ENCODE assay signal across 9 mouse cellular contexts in the genomic region with DNA sequence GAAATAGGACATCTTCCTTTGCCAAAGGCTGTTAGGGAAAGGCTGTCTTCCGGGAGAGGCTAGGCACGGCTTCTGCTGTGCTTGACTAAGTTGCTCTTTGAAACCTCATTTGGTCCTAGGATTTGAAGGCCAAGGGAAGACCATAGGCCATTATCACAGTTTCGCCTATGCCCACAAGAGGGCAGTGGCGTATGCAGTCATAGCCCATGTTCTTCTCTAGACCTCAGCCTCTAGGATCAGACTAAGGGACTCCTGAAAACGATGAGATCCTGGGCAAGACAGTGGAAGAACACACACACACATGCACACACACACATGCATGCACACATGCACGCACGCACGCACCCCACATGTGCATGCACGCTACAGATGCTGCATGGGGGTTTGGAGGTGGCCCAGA.
DNase-seq lines count a peak whose midpoint lies in the region; ATAC-seq and TF ChIP-seq lines count a peak whose summit lies in the region.
"Had no signal": no experiment of that assay in that cellular context is flagged by ENCODE, and none has a peak within 500 bp of the region (broad histone marks: within the 10 kb centered on the region; RNA-seq: fewer than 3 reads in every experiment).

No protein-coding gene starts in this region.

- H3K4me1 ChIP-seq in embryonic facial prominence, embryonic 13.5 days, result peaks cover 13% of the 10 kb centered on the region
- peaks cover 14% of the 10 kb centered on the region for H3K4me1 ChIP-seq in heart, embryonic 12.5 days (replicated peaks)
- peaks cover 6% of the 10 kb centered on the region; the same call in 1 of the 2 replicates for H3K4me1 ChIP-seq in kidney, postnatal 0 days (replicated peaks; ENCODE audit: insufficient read depth, low read length)
- H3K4me1 ChIP-seq in liver, embryonic 11.5 days (replicated peaks; ENCODE audit: control insufficient read depth, insufficient read depth, low read length), result peaks cover 15% of the 10 kb centered on the region
- H3K4me1 ChIP-seq in stomach, embryonic 15.5 days, result no peaks in the 10 kb centered on the region

- H3K27ac ChIP-seq in embryonic facial prominence, embryonic 13.5 days, result no peak overlapping the region
- H3K27ac ChIP-seq in heart, embryonic 12.5 days (ENCODE audit: poor library complexity, severe bottlenecking), result no peak overlapping the region
- H3K27ac ChIP-seq in kidney, postnatal 0 days, result no peak overlapping the region
- H3K27ac ChIP-seq in liver, embryonic 11.5 days (ENCODE audit: low read depth, low read length), result no peak overlapping the region
- H3K27ac ChIP-seq in stomach, embryonic 15.5 days, result no peak overlapping the region
- H3K27ac ChIP-seq: embryonic facial prominence, embryonic 12.5 days had no signal

- H3K4me2 ChIP-seq in embryonic facial prominence, embryonic 13.5 days, result no peak overlapping the region
- H3K4me2 ChIP-seq in heart, embryonic 12.5 days, result no peak overlapping the region
- H3K4me2 ChIP-seq in kidney, postnatal 0 days (ENCODE audit: low read length), result no peak overlapping the region
- no peak overlapping the region for H3K4me2 ChIP-seq in liver, embryonic 11.5 days
- no peak overlapping the region for H3K4me2 ChIP-seq in stomach, embryonic 15.5 days
- H3K4me2 ChIP-seq: embryonic facial prominence, embryonic 12.5 days had no signal

- 0 out of 2 replicates have a peak, but pooled peaks have one; percentile 15 for ATAC-seq in embryonic facial prominence, embryonic 13.5 days (ENCODE audit: insufficient number of reproducible peaks, insufficient read depth, low FRiP score, low TSS enrichment, low read depth)
- 0 out of 2 replicates have a peak, but pooled peaks have one; percentile 12 for ATAC-seq in heart, embryonic 12.5 days (ENCODE audit: insufficient number of reproducible peaks, low FRiP score)
- peak; percentile 79 for ATAC-seq in kidney, postnatal 0 days (replicated peaks; ENCODE audit: low FRiP score, low read depth)
- ATAC-seq in liver, embryonic 11.5 days (replicated peaks; ENCODE audit: low FRiP score), result 0 out of 2 replicates have a peak, but pooled peaks have one; percentile 32
- peak; percentile 63; the same call in 1 of the 2 replicates for ATAC-seq in stomach, embryonic 15.5 days (ENCODE audit: insufficient read depth, low FRiP score, low read depth)

- no peak overlapping the region for H3K4me3 ChIP-seq in embryonic facial prominence, embryonic 13.5 days
- H3K4me3 ChIP-seq in heart, embryonic 12.5 days, result no peak overlapping the region
- no peak overlapping the region for H3K4me3 ChIP-seq in kidney, postnatal 0 days (replicated peaks; ENCODE audit: low read depth, low read length)
- no peak overlapping the region for H3K4me3 ChIP-seq in liver, embryonic 11.5 days (ENCODE audit: low read depth, low read length)
- H3K4me3 ChIP-seq in stomach, embryonic 15.5 days (replicated peaks), result no peak overlapping the region
- H3K4me3 ChIP-seq: embryonic facial prominence, embryonic 12.5 days had no signal

- peak; percentile 69 to 71 for DNase-seq in B cell, adult 2 months
- DNase-seq in adrenal gland, postnatal 25 days, result peak; percentile 66
- DNase-seq in kidney, postnatal 0 days (ENCODE audit: low spot score), result peak; percentile 91
- peak; percentile 57 for DNase-seq in liver, embryonic 11.5 days (ENCODE audit: low spot score)
- peak; percentile 39 to 53 for DNase-seq in natural killer cell, adult 2 months (ENCODE audit: low spot score in 2 of 2)

- H3K36me3 ChIP-seq in embryonic facial prominence, embryonic 13.5 days, result no peaks in the 10 kb centered on the region
- no peaks in the 10 kb centered on the region for H3K36me3 ChIP-seq in heart, embryonic 12.5 days
- no peaks in the 10 kb centered on the region for H3K36me3 ChIP-seq in kidney, postnatal 0 days (ENCODE audit: insufficient read depth, low read length)
- no peaks in the 10 kb centered on the region for H3K36me3 ChIP-seq in liver, embryonic 11.5 days (ENCODE audit: control insufficient read depth, insufficient read depth, low read length)
- H3K36me3 ChIP-seq in stomach, embryonic 15.5 days, result no peaks in the 10 kb centered on the region
- H3K36me3 ChIP-seq: embryonic facial prominence, embryonic 12.5 days had no signal

- WGBS in embryonic facial prominence, embryonic 13.5 days, result 46% methylated on average over 9 of the region's 9 CpGs
- 35% methylated on average over 9 of the region's 9 CpGs for WGBS in heart, embryonic 12.5 days
- 31% methylated on average over 9 of the region's 9 CpGs for WGBS in kidney, postnatal 0 days
- WGBS in liver, embryonic 11.5 days, result 40% methylated on average over 9 of the region's 9 CpGs
- WGBS in stomach, embryonic 15.5 days, result 30% methylated on average over 9 of the region's 9 CpGs

- H3K9ac ChIP-seq in embryonic facial prominence, embryonic 13.5 days, result no peak overlapping the region
- H3K9ac ChIP-seq in heart, embryonic 12.5 days, result no peak overlapping the region
- H3K9ac ChIP-seq in kidney, postnatal 0 days (ENCODE audit: low read depth, low read length), result no peak overlapping the region
- H3K9ac ChIP-seq in liver, embryonic 11.5 days (ENCODE audit: low read depth, low read length), result no peak overlapping the region
- no peak overlapping the region for H3K9ac ChIP-seq in stomach, embryonic 15.5 days
- H3K9ac ChIP-seq: embryonic facial prominence, embryonic 12.5 days had no signal

- no peaks in the 10 kb centered on the region for H3K9me3 ChIP-seq in embryonic facial prominence, embryonic 13.5 days
- H3K9me3 ChIP-seq in heart, embryonic 12.5 days (replicated peaks), result no peaks in the 10 kb centered on the region
- H3K9me3 ChIP-seq in kidney, postnatal 0 days (replicated peaks; ENCODE audit: low read length), result no peaks in the 10 kb centered on the region
- no peaks in the 10 kb centered on the region; the same call in 1 of the 2 replicates for H3K9me3 ChIP-seq in liver, embryonic 11.5 days (ENCODE audit: control insufficient read depth, low read length)
- H3K9me3 ChIP-seq in stomach, embryonic 15.5 days, result no peaks in the 10 kb centered on the region
- H3K9me3 ChIP-seq: embryonic facial prominence, embryonic 12.5 days had no signal

- H3K27me3 ChIP-seq in embryonic facial prominence, embryonic 13.5 days, result no peaks in the 10 kb centered on the region
- H3K27me3 ChIP-seq in heart, embryonic 12.5 days (replicated peaks), result 0 out of 2 replicates have a peak, but pooled peaks cover 3% of the 10 kb centered on the region
- no peaks in the 10 kb centered on the region for H3K27me3 ChIP-seq in kidney, postnatal 0 days (ENCODE audit: insufficient read depth, low read length)
- no peaks in the 10 kb centered on the region for H3K27me3 ChIP-seq in liver, embryonic 11.5 days (replicated peaks; ENCODE audit: control insufficient read depth, insufficient read depth, low read length)
- H3K27me3 ChIP-seq in stomach, embryonic 15.5 days (replicated peaks), result no peaks in the 10 kb centered on the region
- H3K27me3 ChIP-seq: embryonic facial prominence, embryonic 12.5 days had no signal

- peak; percentile 99 for TF ChIP-seq CTCF in kidney, postnatal 0 days (IDR thresholded peaks at IDR 0.05; ENCODE audit: low read depth)

Comparison
In these comparisons a context has a peak if more than half of its experiments do, and no peak if none do; other contexts are left out.
1. ATAC-seq: peak in every context shown above with its lines; median percentile 79 in kidney, postnatal 0 days; 63 in stomach, embryonic 15.5 days; 32 in liver, embryonic 11.5 days; 15 in embryonic facial prominence, embryonic 13.5 days; 12 in heart, embryonic 12.5 days.